Mouse (Mus musculus): ENCODE results near the gene Hpcal1. TPM values are rescaled to one million over a fixed set of nuclear protein-coding genes. Genes with fewer than 3 reads are reported as not detected.

The Hpcal1 gene
- polyA plus RNA-seq, 2 experiments: 44.1 to 55.7 TPM

DNA sequence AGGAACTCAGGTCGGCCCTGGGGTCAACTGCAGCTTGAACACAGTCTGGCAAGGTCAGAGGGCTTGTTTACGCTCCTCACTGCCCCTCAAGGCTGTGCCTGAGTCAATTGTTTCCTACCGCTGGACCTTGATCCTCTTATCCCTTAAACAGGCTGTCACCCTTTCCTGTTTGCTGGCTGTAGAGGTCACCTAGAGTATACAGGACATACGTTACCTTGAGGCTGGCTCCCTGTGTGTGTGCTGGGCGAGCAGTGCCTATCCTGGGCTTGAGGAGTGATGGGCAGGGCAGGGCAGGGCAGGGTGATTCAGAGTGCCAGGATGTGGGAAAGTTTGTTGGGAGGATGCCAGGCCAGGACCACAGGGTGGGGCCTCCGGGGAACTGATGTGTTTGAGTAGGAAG is 47.8 kb downstream of the Hpcal1 start:
- DNase-seq (ENCODE audit: low spot score) (no peak), ATAC-seq (ENCODE audit: low FRiP score, low read depth) (no peak)
- Histone ChIP-seq H3K9me3 (ENCODE audit: control insufficient read depth, low read length) (no peaks in the 10 kb centered on the region), H3K27me3 (ENCODE audit: control insufficient read depth, insufficient read depth, low read length) (no peaks in the 10 kb centered on the region), H3K4me2 (replicated peaks; ENCODE audit: low read depth, low read length, severe bottlenecking) (no peak overlapping the region), H3K9ac (ENCODE audit: low read depth, low read length, severe bottlenecking) (no peak overlapping the region), H3K36me3 (ENCODE audit: control insufficient read depth, insufficient read depth, low read length) (no peaks in the 10 kb centered on the region), H3K27ac (replicated peaks; ENCODE audit: low read depth, low read length) (no peak overlapping the region), H3K4me3 (replicated peaks; ENCODE audit: low read length) (no peak overlapping the region), H3K4me1 (ENCODE audit: control insufficient read depth, insufficient read depth, low read length) (peaks cover 8% of the 10 kb centered on the region; the same call in 1 of the 2 replicates)
- TF ChIP-seq POLR2A (IDR thresholded peaks at IDR 0.05; ENCODE audit: borderline replicate concordance, extremely low read depth, insufficient read depth, insufficient read length): no peak
- 61% methylated on average over 6 of the region's 6 CpGs for WGBS

DNA sequence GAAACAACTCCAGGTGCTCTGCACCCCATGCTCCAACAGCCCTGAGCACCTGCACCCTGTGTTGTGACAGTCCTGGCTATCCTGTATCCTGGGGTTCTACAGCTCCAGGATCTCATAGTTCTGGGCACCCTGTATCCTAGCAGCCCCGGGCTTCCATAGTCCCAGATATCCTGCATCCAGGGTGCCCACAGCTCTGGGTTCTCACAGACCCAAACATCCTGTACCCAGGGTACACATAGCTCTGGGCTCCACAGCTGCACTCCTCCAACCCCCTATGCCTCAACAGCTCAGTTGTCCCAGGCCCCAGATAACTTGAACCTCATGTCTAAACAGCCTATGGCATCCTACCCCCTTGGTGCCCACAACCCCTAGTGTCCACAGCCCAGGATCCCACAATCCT is 49.6 kb downstream of the Hpcal1 start:
- no peak overlapping the region for H3K4me3 ChIP-seq (replicated peaks; ENCODE audit: low read length)
- no peaks in the 10 kb centered on the region for H3K36me3 ChIP-seq (ENCODE audit: control insufficient read depth, insufficient read depth, low read length)
- H3K27me3 ChIP-seq (ENCODE audit: control insufficient read depth, insufficient read depth, low read length): no peaks in the 10 kb centered on the region
- no peak overlapping the region for H3K9ac ChIP-seq (ENCODE audit: low read depth, low read length, severe bottlenecking)
- DNase-seq (ENCODE audit: low spot score) (no peak), ATAC-seq (ENCODE audit: low FRiP score, low read depth) (no peak)
- no peak overlapping the region for H3K4me2 ChIP-seq (replicated peaks; ENCODE audit: low read depth, low read length, severe bottlenecking)
- TF ChIP-seq POLR2A (IDR thresholded peaks at IDR 0.05; ENCODE audit: borderline replicate concordance, extremely low read depth, insufficient read depth, insufficient read length): no peak
- no peak overlapping the region for H3K27ac ChIP-seq (replicated peaks; ENCODE audit: low read depth, low read length)
- no peaks in the 10 kb centered on the region for H3K9me3 ChIP-seq (ENCODE audit: control insufficient read depth, low read length)
- peaks cover 5% of the 10 kb centered on the region; the same call in 1 of the 2 replicates for H3K4me1 ChIP-seq (ENCODE audit: control insufficient read depth, insufficient read depth, low read length)
- WGBS: 86% methylated on average over 1 of the region's 1 CpGs

GRCm38 (mm10) chr12:17741637-17742364 is 51.1 kb downstream of the Hpcal1 start:
- DNase-seq (ENCODE audit: low spot score): no peak
- H3K9ac ChIP-seq (ENCODE audit: low read depth, low read length, severe bottlenecking): no peak overlapping the region
- H3K36me3 ChIP-seq (ENCODE audit: control insufficient read depth, insufficient read depth, low read length): no peaks in the 10 kb centered on the region
- peaks cover 13% of the 10 kb centered on the region for H3K4me1 ChIP-seq (ENCODE audit: control insufficient read depth, insufficient read depth, low read length)
- TF ChIP-seq POLR2A (IDR thresholded peaks at IDR 0.05; ENCODE audit: borderline replicate concordance, extremely low read depth, insufficient read depth, insufficient read length): no peak
- no peak overlapping the region for H3K4me3 ChIP-seq (replicated peaks; ENCODE audit: low read length)
- H3K27me3 ChIP-seq (ENCODE audit: control insufficient read depth, insufficient read depth, low read length): no peaks in the 10 kb centered on the region
- WGBS: 70% methylated on average over 17 of the region's 17 CpGs
- H3K4me2 ChIP-seq (replicated peaks; ENCODE audit: low read depth, low read length, severe bottlenecking): no peak overlapping the region
- ATAC-seq (ENCODE audit: low FRiP score, low read depth): no peak
- H3K9me3 ChIP-seq (ENCODE audit: control insufficient read depth, low read length): no peaks in the 10 kb centered on the region
- no peak overlapping the region for H3K27ac ChIP-seq (replicated peaks; ENCODE audit: low read depth, low read length)

DNA sequence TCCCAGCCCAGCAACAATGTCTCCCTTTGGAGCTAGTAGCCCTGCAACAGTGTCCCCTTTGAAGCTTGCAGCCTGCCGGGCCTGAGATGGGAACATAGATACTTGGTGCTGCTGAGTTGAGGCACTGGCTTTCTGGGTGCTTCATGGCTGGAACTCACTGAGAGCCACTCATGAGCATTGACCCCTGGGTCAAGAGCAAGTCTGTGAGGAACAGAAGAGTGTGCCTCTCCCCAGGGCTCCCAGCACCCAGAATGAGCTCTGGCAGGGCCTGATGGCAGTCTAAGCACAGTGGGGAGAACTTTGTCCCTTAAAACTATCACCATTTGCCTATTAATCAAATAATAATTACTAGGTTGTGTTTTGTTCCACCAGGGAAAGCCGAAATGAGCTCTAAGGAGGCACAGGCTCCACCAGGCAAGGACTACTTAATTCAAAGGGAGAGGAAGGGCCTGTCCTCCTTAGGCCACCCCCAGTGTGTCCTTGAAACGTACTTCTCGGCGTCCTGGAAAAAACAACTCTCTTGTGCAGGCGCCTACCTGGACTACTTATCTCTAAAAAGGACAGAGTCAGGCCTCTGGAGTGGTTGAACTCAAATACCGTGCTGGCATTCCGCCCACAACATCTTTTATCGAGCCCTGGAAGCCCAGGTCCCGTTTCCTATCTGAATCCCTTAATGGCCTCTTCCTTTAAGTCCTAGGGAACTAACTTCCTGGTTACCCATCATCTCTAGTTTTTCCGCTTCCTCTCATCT is 52.1 kb downstream of the Hpcal1 start:
- Histone ChIP-seq H3K9me3 (ENCODE audit: control insufficient read depth, low read length) (no peaks in the 10 kb centered on the region), H3K27me3 (ENCODE audit: control insufficient read depth, insufficient read depth, low read length) (no peaks in the 10 kb centered on the region), H3K4me3 (replicated peaks; ENCODE audit: low read length) (no peak overlapping the region), H3K9ac (ENCODE audit: low read depth, low read length, severe bottlenecking) (no peak overlapping the region), H3K36me3 (ENCODE audit: control insufficient read depth, insufficient read depth, low read length) (no peaks in the 10 kb centered on the region), H3K4me1 (ENCODE audit: control insufficient read depth, insufficient read depth, low read length) (peaks cover 23% of the 10 kb centered on the region), H3K27ac (replicated peaks; ENCODE audit: low read depth, low read length) (no peak overlapping the region), H3K4me2 (replicated peaks; ENCODE audit: low read depth, low read length, severe bottlenecking) (no peak overlapping the region)
- ATAC-seq (ENCODE audit: low FRiP score, low read depth) (no peak), DNase-seq (ENCODE audit: low spot score) (no peak)
- no peak for TF ChIP-seq POLR2A (IDR thresholded peaks at IDR 0.05; ENCODE audit: borderline replicate concordance, extremely low read depth, insufficient read depth, insufficient read length)
- WGBS: 65% methylated on average over 11 of the region's 11 CpGs

DNA sequence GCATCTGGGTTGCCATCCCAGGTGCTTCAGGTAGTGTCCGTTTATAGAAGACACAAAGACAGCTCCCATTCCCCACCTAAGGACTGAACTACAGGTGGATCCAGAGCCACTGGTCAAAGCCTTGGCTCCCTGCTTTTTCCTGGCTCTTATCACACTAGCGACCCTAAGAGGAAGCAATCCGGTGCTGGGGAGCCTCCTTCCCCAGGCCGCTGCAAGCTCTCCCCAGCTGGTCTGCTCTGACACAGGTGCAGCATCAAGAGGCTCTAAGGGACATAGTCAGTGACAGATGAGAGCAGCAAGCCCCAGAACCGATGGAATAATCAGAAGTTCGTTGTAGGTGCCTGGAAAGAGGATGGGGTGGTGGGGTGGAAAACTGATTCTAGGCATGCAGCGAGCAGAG is 54.8 kb downstream of the Hpcal1 start:
- Histone ChIP-seq H3K9me3 (ENCODE audit: control insufficient read depth, low read length) (no peaks in the 10 kb centered on the region), H3K4me2 (replicated peaks; ENCODE audit: low read depth, low read length, severe bottlenecking) (no peak overlapping the region), H3K4me3 (replicated peaks; ENCODE audit: low read length) (no peak overlapping the region), H3K9ac (ENCODE audit: low read depth, low read length, severe bottlenecking) (no peak overlapping the region), H3K36me3 (ENCODE audit: control insufficient read depth, insufficient read depth, low read length) (no peaks in the 10 kb centered on the region), H3K4me1 (ENCODE audit: control insufficient read depth, insufficient read depth, low read length) (peaks cover 33% of the 10 kb centered on the region), H3K27me3 (ENCODE audit: control insufficient read depth, insufficient read depth, low read length) (no peaks in the 10 kb centered on the region), H3K27ac (replicated peaks; ENCODE audit: low read depth, low read length) (no peak overlapping the region)
- no peak for ATAC-seq (ENCODE audit: low FRiP score, low read depth)
- no peak for DNase-seq (ENCODE audit: low spot score)
- 79% methylated on average over 7 of the region's 7 CpGs for WGBS
- no peak for TF ChIP-seq POLR2A (IDR thresholded peaks at IDR 0.05; ENCODE audit: borderline replicate concordance, extremely low read depth, insufficient read depth, insufficient read length)

Measured in limb, embryonic 14.5 days (tissue).